Mouse (Mus musculus) heart, embryonic 13.5 days (tissue): ENCODE measurements at regions not wholly inside any gene's neighbourhood (a gene's known extent, or its start where the extent isn't known, plus 50 kb on each side); places are given as distances from the start of the nearest gene placed in this dataset.
A peak's percentile ranks its signal among the peaks of the same experiment; 100 is the strongest.

Experiments
- ATAC-seq: fragments of 200-750 bp; cut with Nextera tagmentation; 2 replicates; pipeline ENCODE4 v1.8.0; 2017; ENCODE audit warnings: moderate TSS enrichment; ENCODE audit not compliant: insufficient number of reproducible peaks, low FRiP score, low TSS enrichment; ENCODE audit errors: extremely low read depth
- H3K27ac ChIP-seq: fragments of 300-500 bp; sonication (generic); replicated peaks from 2 replicates; pipeline ENCODE4 v1.5.1; 2015; ENCODE audit warnings: moderate library complexity, mild to moderate bottlenecking, inconsistent platforms
- H3K27me3 ChIP-seq: fragments of 300-500 bp; sonication (generic); replicated peaks from 2 replicates; pipeline ENCODE4 v1.6.1; 2015; ENCODE audit warnings: mild to moderate bottlenecking, inconsistent platforms
- H3K36me3 ChIP-seq: fragments of 300-500 bp; sonication (generic); 2 replicates; pipeline ENCODE4 v1.6.1; 2015; ENCODE audit warnings: mild to moderate bottlenecking, inconsistent platforms
- H3K4me1 ChIP-seq: fragments of 300-500 bp; sonication (generic); 2 replicates; pipeline ENCODE4 v1.6.1; 2015; ENCODE audit warnings: inconsistent platforms
- H3K4me2 ChIP-seq: fragments of 300-500 bp; sonication (generic); 2 replicates; pipeline ENCODE4 v1.6.1; 2015; ENCODE audit warnings: inconsistent platforms, mild to moderate bottlenecking, moderate library complexity
- H3K4me3 ChIP-seq: fragments of 300-500 bp; sonication (generic); 2 replicates; pipeline ENCODE4 v1.5.1; 2015; ENCODE audit warnings: moderate library complexity, mild to moderate bottlenecking, inconsistent platforms
- H3K9ac ChIP-seq: fragments of 300-500 bp; sonication (generic); 2 replicates; pipeline ENCODE4 v1.6.1; 2015; ENCODE audit warnings: inconsistent platforms, mild to moderate bottlenecking, moderate library complexity
- H3K9me3 ChIP-seq: fragments of 300-500 bp; sonication (generic); 2 replicates; pipeline ENCODE4 v1.6.1; 2016; ENCODE audit warnings: inconsistent platforms
- WGBS: fragments of 180-500 bp; shearing (Covaris S2); methylation state at CpG from one replicate; pipeline ENCODE4 v1.1.7; 2015; ENCODE audit warnings: mixed read lengths; 5-methylcytosine and 5-hydroxymethylcytosine counted together

- no peak overlapping the region for H3K9ac ChIP-seq
- no peak overlapping the region for H3K4me2 ChIP-seq
- no peak overlapping the region for H3K27ac ChIP-seq
- H3K36me3 ChIP-seq = no peaks in the 10 kb centered on the region
- H3K27me3 ChIP-seq = peaks cover 73% of the 10 kb centered on the region
- no peaks in the 10 kb centered on the region for H3K4me1 ChIP-seq
- H3K4me3 ChIP-seq = no peak overlapping the region
- ATAC-seq = no peak
- no peaks in the 10 kb centered on the region for H3K9me3 ChIP-seq
- 58% methylated on average over 5 of the region's 5 CpGs for WGBS
Observed at GRCm38 (mm10) chrX:99624515-99625179, 153.6 kb upstream of the Pja1 start.

GRCm38 (mm10) chrX:99612130-99612759 lies 141.2 kb upstream of the Pja1 start:
- H3K4me2 ChIP-seq = no peak overlapping the region
- no peak overlapping the region for H3K4me3 ChIP-seq
- H3K27ac ChIP-seq = no peak overlapping the region
- H3K4me1 ChIP-seq = no peaks in the 10 kb centered on the region
- no peak for ATAC-seq
- no peak overlapping the region for H3K9ac ChIP-seq
- H3K27me3 ChIP-seq = peaks cover 50% of the 10 kb centered on the region
- no peaks in the 10 kb centered on the region for H3K9me3 ChIP-seq
- H3K36me3 ChIP-seq = no peaks in the 10 kb centered on the region
- 61% methylated on average over 9 of the region's 9 CpGs for WGBS

DNA sequence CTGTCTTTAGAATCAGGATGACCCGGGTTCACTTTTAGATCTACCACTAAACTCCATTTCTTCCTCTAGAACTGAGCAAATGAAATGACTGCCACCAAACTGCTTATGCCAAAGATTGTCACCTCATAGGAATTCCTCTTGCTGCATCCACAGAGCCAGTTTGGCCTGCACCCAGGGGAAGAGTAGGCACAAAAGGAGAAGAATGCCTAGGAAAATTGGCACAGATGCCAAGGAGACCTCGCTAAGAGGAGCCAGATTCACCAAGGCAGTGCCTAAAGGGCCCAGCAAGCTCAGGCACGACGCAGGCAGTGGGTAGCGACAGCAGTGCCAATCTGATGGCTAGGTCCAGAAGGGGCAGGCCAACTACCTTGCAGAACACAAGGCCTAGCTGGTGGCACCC lies 139.0 kb upstream of the Pja1 start:
- H3K4me2 ChIP-seq = no peak overlapping the region
- WGBS = 70% methylated on average over 5 of the region's 5 CpGs
- H3K27me3 ChIP-seq = peaks cover 69% of the 10 kb centered on the region
- H3K9ac ChIP-seq = no peak overlapping the region
- H3K4me3 ChIP-seq = no peak overlapping the region
- no peaks in the 10 kb centered on the region for H3K4me1 ChIP-seq
- no peaks in the 10 kb centered on the region for H3K9me3 ChIP-seq
- no peak for ATAC-seq
- H3K36me3 ChIP-seq = no peaks in the 10 kb centered on the region
- no peak overlapping the region for H3K27ac ChIP-seq

DNA sequence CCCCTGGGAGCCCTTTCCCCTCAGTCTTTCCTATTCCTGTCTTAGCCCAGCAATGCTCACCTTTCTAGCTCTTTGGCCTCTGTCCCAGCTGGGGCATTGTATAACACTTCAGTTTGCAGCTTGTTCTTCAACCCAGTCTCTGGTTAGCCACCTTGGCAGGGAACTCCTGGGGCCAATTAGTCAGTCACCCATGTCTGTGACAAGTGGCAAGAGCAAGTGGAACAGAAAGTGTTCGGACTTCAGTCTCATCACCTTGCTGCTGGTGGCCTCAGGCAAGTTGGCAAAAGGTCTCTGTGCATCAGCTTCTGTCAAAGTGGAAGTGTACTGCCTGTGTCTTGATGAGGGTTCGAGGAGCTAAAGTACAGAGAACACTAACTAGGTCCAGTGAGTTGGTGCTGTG lies 138.5 kb upstream of the Pja1 start:
- WGBS = 84% methylated on average over 2 of the region's 2 CpGs

DNA sequence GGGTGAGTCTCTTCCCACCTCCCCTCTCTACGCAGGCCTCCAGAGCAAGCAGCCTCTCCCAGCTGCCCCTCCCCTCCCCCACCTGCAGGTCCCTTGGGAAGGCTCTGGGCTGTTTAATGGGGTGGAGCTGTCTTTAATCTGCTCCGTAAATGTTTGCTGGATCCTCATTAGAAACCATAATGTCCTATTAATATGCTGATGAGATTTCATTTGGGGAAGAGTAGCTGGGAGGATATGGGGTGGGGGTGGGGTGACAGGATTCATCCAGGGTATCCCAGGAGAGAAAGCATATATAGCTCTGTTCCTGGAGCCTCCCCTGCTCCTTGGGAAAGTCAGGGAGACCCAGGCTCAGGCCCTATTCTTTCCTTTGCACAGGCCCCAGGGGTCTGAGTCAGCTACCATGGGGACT lies 137.2 kb upstream of the Pja1 start:
- no peaks in the 10 kb centered on the region for H3K4me1 ChIP-seq
- H3K4me2 ChIP-seq = no peak overlapping the region
- WGBS = 38% methylated on average over 2 of the region's 2 CpGs
- no peak overlapping the region for H3K4me3 ChIP-seq
- no peaks in the 10 kb centered on the region for H3K36me3 ChIP-seq
- no peak overlapping the region for H3K27ac ChIP-seq
- no peak overlapping the region for H3K9ac ChIP-seq
- peaks cover 75% of the 10 kb centered on the region for H3K27me3 ChIP-seq
- no peaks in the 10 kb centered on the region for H3K9me3 ChIP-seq
- ATAC-seq = no peak

More for the DNA sequence above, 138.5 kb upstream of the Pja1 start:
- no peaks in the 10 kb centered on the region for H3K4me1 ChIP-seq
- no peaks in the 10 kb centered on the region for H3K36me3 ChIP-seq
- peaks cover 70% of the 10 kb centered on the region for H3K27me3 ChIP-seq
- no peak overlapping the region for H3K4me3 ChIP-seq
- H3K9me3 ChIP-seq = no peaks in the 10 kb centered on the region
- H3K4me2 ChIP-seq = no peak overlapping the region
- H3K9ac ChIP-seq = no peak overlapping the region
- no peak overlapping the region for H3K27ac ChIP-seq
- ATAC-seq = no peak

GRCm38 (mm10) chrX:99605084-99605824 lies 134.2 kb upstream of the Pja1 start:
- ATAC-seq = no peak

DNA sequence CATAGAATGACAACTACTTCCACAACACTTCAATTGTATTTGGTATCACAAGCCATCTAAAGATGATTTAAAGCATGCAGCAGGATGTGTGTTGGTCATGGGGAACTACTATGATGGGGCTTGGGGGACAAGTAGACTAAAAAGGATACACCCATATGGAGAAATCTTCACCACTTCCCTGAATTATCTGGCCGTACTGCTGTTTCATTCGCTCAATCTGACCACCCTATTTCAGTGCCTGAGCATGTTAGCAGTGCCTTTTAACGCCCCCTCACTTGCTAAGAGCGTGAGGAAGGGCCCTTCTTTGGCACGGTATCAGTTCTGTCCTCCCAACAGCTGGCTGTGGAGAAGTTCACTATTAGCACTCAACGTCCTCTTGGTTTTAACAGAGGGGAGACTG lies 132.6 kb upstream of the Pja1 start:
- Histone ChIP-seq H3K27me3 (peaks cover 66% of the 10 kb centered on the region), H3K9ac (no peak overlapping the region), H3K4me1 (no peaks in the 10 kb centered on the region), H3K9me3 (no peaks in the 10 kb centered on the region), H3K27ac (no peak overlapping the region), H3K4me2 (no peak overlapping the region), H3K4me3 (no peak overlapping the region), H3K36me3 (no peaks in the 10 kb centered on the region)
- WGBS = 50% methylated on average over 6 of the region's 6 CpGs
- ATAC-seq = no peak

More at GRCm38 (mm10) chrX:99605084-99605824, 134.2 kb upstream of the Pja1 start:
- Histone ChIP-seq H3K9ac (no peak overlapping the region), H3K4me3 (no peak overlapping the region), H3K4me1 (no peaks in the 10 kb centered on the region), H3K4me2 (no peak overlapping the region), H3K27me3 (peaks cover 68% of the 10 kb centered on the region), H3K36me3 (no peaks in the 10 kb centered on the region), H3K27ac (no peak overlapping the region), H3K9me3 (no peaks in the 10 kb centered on the region)
- 61% methylated on average over 10 of the region's 10 CpGs for WGBS

GRCm38 (mm10) chrX:99602268-99602885 lies 131.3 kb upstream of the Pja1 start:
- peaks cover 68% of the 10 kb centered on the region for H3K27me3 ChIP-seq
- H3K9ac ChIP-seq = no peak overlapping the region
- no peaks in the 10 kb centered on the region for H3K9me3 ChIP-seq
- no peaks in the 10 kb centered on the region for H3K36me3 ChIP-seq
- H3K4me1 ChIP-seq = no peaks in the 10 kb centered on the region
- no peak overlapping the region for H3K27ac ChIP-seq
- WGBS = 77% methylated on average over 12 of the region's 12 CpGs
- ATAC-seq = no peak
- no peak overlapping the region for H3K4me3 ChIP-seq
- no peak overlapping the region for H3K4me2 ChIP-seq

GRCm38 (mm10) chrX:99595493-99595892 lies 124.4 kb upstream of the Pja1 start:
- Histone ChIP-seq H3K9me3 (no peaks in the 10 kb centered on the region), H3K27ac (no peak overlapping the region), H3K9ac (no peak overlapping the region), H3K4me1 (peaks cover 3% of the 10 kb centered on the region; the same call in 1 of the 2 replicates), H3K27me3 (peaks cover 72% of the 10 kb centered on the region), H3K4me3 (no peak overlapping the region), H3K36me3 (no peaks in the 10 kb centered on the region), H3K4me2 (no peak overlapping the region)
- WGBS = 75% methylated on average over 6 of the region's 6 CpGs
- no peak for ATAC-seq

GRCm38 (mm10) chrX:99593872-99594487 lies 122.9 kb upstream of the Pja1 start:
- Histone ChIP-seq H3K27me3 (peaks cover 75% of the 10 kb centered on the region), H3K4me2 (peak overlapping the region; percentile 37), H3K4me1 (peaks cover 3% of the 10 kb centered on the region; the same call in 1 of the 2 replicates), H3K36me3 (no peaks in the 10 kb centered on the region), H3K9ac (no peak overlapping the region; the same call in 1 of the 2 replicates), H3K9me3 (no peaks in the 10 kb centered on the region), H3K4me3 (peak overlapping the region; percentile 14; the same call in 1 of the 2 replicates), H3K27ac (no peak overlapping the region)
- ATAC-seq = no peak
- 21% methylated on average over 18 of the region's 28 CpGs for WGBS

DNA sequence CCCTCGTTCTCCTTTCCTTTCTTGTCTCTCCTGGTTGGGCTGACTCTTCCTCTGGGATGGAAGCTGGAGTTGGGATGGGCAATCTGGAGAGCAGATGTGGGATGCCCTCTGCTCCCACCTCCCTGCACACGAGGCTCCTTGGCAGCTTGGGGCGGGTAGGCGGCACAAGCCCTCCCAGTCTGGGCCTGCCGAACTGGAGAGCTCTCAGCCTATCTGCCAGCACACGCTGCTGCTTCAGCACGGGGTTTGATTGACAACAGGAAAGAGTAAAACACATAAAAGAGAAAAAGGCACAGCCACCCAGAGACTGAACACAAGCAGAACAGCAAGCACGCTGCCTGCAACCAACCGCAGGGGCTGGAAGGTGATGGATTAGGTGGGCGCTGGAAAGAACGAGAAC lies 121.9 kb upstream of the Pja1 start:
- Histone ChIP-seq H3K27me3 (peaks cover 73% of the 10 kb centered on the region), H3K4me2 (no peak overlapping the region), H3K36me3 (no peaks in the 10 kb centered on the region), H3K4me1 (peaks cover 3% of the 10 kb centered on the region; the same call in 1 of the 2 replicates), H3K4me3 (no peak overlapping the region), H3K9ac (no peak overlapping the region), H3K9me3 (no peaks in the 10 kb centered on the region), H3K27ac (no peak overlapping the region)
- WGBS = 53% methylated on average over 11 of the region's 11 CpGs
- ATAC-seq = no peak
